Mouse (Mus musculus): ENCODE data around the gene Lin54. TPM values are rescaled to one million over a fixed set of nuclear protein-coding genes. Genes with fewer than 3 reads are reported as not detected.
"Not testable (repeated sequence)": the region's sequence is repeated elsewhere in the genome, so short reads cannot be mapped to it uniquely, and the experiment has no call there.

Gene Lin54
- polyA plus RNA-seq, 1 experiment from 2014 or later: 13.6 TPM

GRCm38 (mm10) chr5:100430076-100430390, 70.4 kb downstream of the Lin54 start:
- WGBS: 2% methylated on average over 11 of the region's 11 CpGs

GRCm38 (mm10) chr5:100429344-100430075, 70.9 kb downstream of the Lin54 start:
- H3K9ac ChIP-seq (ENCODE audit: low read length): peak overlapping the region; percentile 95
- peaks cover 18% of the 10 kb centered on the region for H3K36me3 ChIP-seq (ENCODE audit: control insufficient read depth, insufficient read depth, low read length)
- under 1% methylated on average over 53 of the region's 53 CpGs for WGBS
- peaks cover 30% of the 10 kb centered on the region for H3K4me1 ChIP-seq (replicated peaks; ENCODE audit: control insufficient read depth, insufficient read depth, low read length)
- no peaks in the 10 kb centered on the region for H3K9me3 ChIP-seq (ENCODE audit: control insufficient read depth, low read length)
- peak overlapping the region; percentile 85 for H3K4me3 ChIP-seq (ENCODE audit: low read length)
- no peaks in the 10 kb centered on the region for H3K27me3 ChIP-seq (ENCODE audit: control insufficient read depth, insufficient read depth, low read depth, low read length)
- H3K4me2 ChIP-seq (ENCODE audit: low read depth, low read length): peak overlapping the region; percentile 88
- H3K27ac ChIP-seq (ENCODE audit: low read length): peak overlapping the region; percentile 96
- peak; percentile 100 for ATAC-seq (ENCODE audit: low read depth)

More at GRCm38 (mm10) chr5:100430076-100430390, 70.4 kb downstream of the Lin54 start:
- Histone ChIP-seq H3K9ac (ENCODE audit: low read length) (peak overlapping the region; percentile 95), H3K4me3 (ENCODE audit: low read length) (peak overlapping the region; percentile 85), H3K4me2 (ENCODE audit: low read depth, low read length) (peak overlapping the region; percentile 88), H3K36me3 (ENCODE audit: control insufficient read depth, insufficient read depth, low read length) (peaks cover 16% of the 10 kb centered on the region), H3K4me1 (replicated peaks; ENCODE audit: control insufficient read depth, insufficient read depth, low read length) (peaks cover 26% of the 10 kb centered on the region), H3K27ac (ENCODE audit: low read length) (peak overlapping the region; percentile 88), H3K27me3 (ENCODE audit: control insufficient read depth, insufficient read depth, low read depth, low read length) (no peaks in the 10 kb centered on the region), H3K9me3 (ENCODE audit: control insufficient read depth, low read length) (no peaks in the 10 kb centered on the region)
- ATAC-seq (ENCODE audit: low read depth): peak; percentile 7; the same call in 1 of the 2 replicates

- H3K27me3 ChIP-seq (ENCODE audit: control insufficient read depth, insufficient read depth, low read depth, low read length): no peaks in the 10 kb centered on the region
- peak overlapping the region; percentile 66 for H3K4me2 ChIP-seq (ENCODE audit: low read depth, low read length)
- no peaks in the 10 kb centered on the region for H3K9me3 ChIP-seq (ENCODE audit: control insufficient read depth, low read length)
- H3K27ac ChIP-seq (ENCODE audit: low read length): peak overlapping the region; percentile 96
- peaks cover 22% of the 10 kb centered on the region for H3K36me3 ChIP-seq (ENCODE audit: control insufficient read depth, insufficient read depth, low read length)
- ATAC-seq (ENCODE audit: low read depth): peak; percentile 55
- WGBS: 0% methylated on average over 20 of the region's 20 CpGs
- H3K9ac ChIP-seq (ENCODE audit: low read length): peak overlapping the region; percentile 95
- H3K4me3 ChIP-seq (ENCODE audit: low read length): peak overlapping the region; percentile 85
- H3K4me1 ChIP-seq (replicated peaks; ENCODE audit: control insufficient read depth, insufficient read depth, low read length): peaks cover 35% of the 10 kb centered on the region
Observed at GRCm38 (mm10) chr5:100428734-100429343, 71.6 kb downstream of the Lin54 start.

- Histone ChIP-seq H3K9me3 (ENCODE audit: control insufficient read depth, low read length) (no peaks in the 10 kb centered on the region), H3K4me1 (replicated peaks; ENCODE audit: control insufficient read depth, insufficient read depth, low read length) (peaks cover 35% of the 10 kb centered on the region), H3K4me3 (ENCODE audit: low read length) (peak overlapping the region; percentile 85), H3K36me3 (ENCODE audit: control insufficient read depth, insufficient read depth, low read length) (peaks cover 23% of the 10 kb centered on the region), H3K27me3 (ENCODE audit: control insufficient read depth, insufficient read depth, low read depth, low read length) (no peaks in the 10 kb centered on the region), H3K27ac (ENCODE audit: low read length) (no peak overlapping the region), H3K4me2 (ENCODE audit: low read depth, low read length) (peak overlapping the region; percentile 66), H3K9ac (ENCODE audit: low read length) (peak overlapping the region; percentile 52)
- no peak for ATAC-seq (ENCODE audit: low read depth)
- WGBS: 1% methylated on average over 5 of the region's 5 CpGs
Observed at GRCm38 (mm10) chr5:100428031-100428733, 72.3 kb downstream of the Lin54 start.

GRCm38 (mm10) chr5:100427276-100427675, 73.2 kb downstream of the Lin54 start:
- H3K9me3 ChIP-seq (ENCODE audit: control insufficient read depth, low read length): no peaks in the 10 kb centered on the region
- ATAC-seq (ENCODE audit: low read depth): no peak
- peak overlapping the region; percentile 66 for H3K4me2 ChIP-seq (ENCODE audit: low read depth, low read length)
- peak overlapping the region; percentile 52 for H3K9ac ChIP-seq (ENCODE audit: low read length)
- H3K4me1 ChIP-seq (replicated peaks; ENCODE audit: control insufficient read depth, insufficient read depth, low read length): peaks cover 37% of the 10 kb centered on the region
- peak overlapping the region; percentile 85 for H3K4me3 ChIP-seq (ENCODE audit: low read length)
- H3K36me3 ChIP-seq (ENCODE audit: control insufficient read depth, insufficient read depth, low read length): peaks cover 31% of the 10 kb centered on the region
- H3K27ac ChIP-seq (ENCODE audit: low read length): no peak overlapping the region
- no peaks in the 10 kb centered on the region for H3K27me3 ChIP-seq (ENCODE audit: control insufficient read depth, insufficient read depth, low read depth, low read length)
- 28% methylated on average over 9 of the region's 9 CpGs for WGBS

- H3K9ac ChIP-seq (ENCODE audit: low read length); H3K4me3 ChIP-seq (ENCODE audit: low read length); H3K27ac ChIP-seq (ENCODE audit: low read length); ATAC-seq (ENCODE audit: low read depth); H3K4me2 ChIP-seq (ENCODE audit: low read depth, low read length); H3K27me3 ChIP-seq (ENCODE audit: control insufficient read depth, insufficient read depth, low read depth, low read length); H3K9me3 ChIP-seq (ENCODE audit: control insufficient read depth, low read length): not testable (repeated sequence)
- WGBS: 70% methylated on average over 2 of the region's 2 CpGs
- Histone ChIP-seq H3K36me3 (ENCODE audit: control insufficient read depth, insufficient read depth, low read length) (peaks cover 41% of the 10 kb centered on the region), H3K4me1 (replicated peaks; ENCODE audit: control insufficient read depth, insufficient read depth, low read length) (peaks cover 37% of the 10 kb centered on the region)
Observed at GRCm38 (mm10) chr5:100425823-100426222, 74.6 kb downstream of the Lin54 start.

GRCm38 (mm10) chr5:100424252-100424651, 76.2 kb downstream of the Lin54 start:
- H3K4me2 ChIP-seq (ENCODE audit: low read depth, low read length): peak overlapping the region; percentile 6
- peaks cover 54% of the 10 kb centered on the region for H3K36me3 ChIP-seq (ENCODE audit: control insufficient read depth, insufficient read depth, low read length)
- ATAC-seq (ENCODE audit: low read depth): no peak
- peaks cover 31% of the 10 kb centered on the region for H3K4me1 ChIP-seq (replicated peaks; ENCODE audit: control insufficient read depth, insufficient read depth, low read length)
- peak overlapping the region; percentile 21; the same call in 1 of the 2 replicates for H3K9ac ChIP-seq (ENCODE audit: low read length)
- WGBS: 62% methylated on average over 3 of the region's 3 CpGs
- H3K9me3 ChIP-seq (ENCODE audit: control insufficient read depth, low read length): no peaks in the 10 kb centered on the region
- H3K4me3 ChIP-seq (ENCODE audit: low read length): no peak overlapping the region
- no peaks in the 10 kb centered on the region for H3K27me3 ChIP-seq (ENCODE audit: control insufficient read depth, insufficient read depth, low read depth, low read length)
- H3K27ac ChIP-seq (ENCODE audit: low read length): no peak overlapping the region

- 60% methylated on average over 7 of the region's 7 CpGs for WGBS
- H3K9me3 ChIP-seq (ENCODE audit: control insufficient read depth, low read length): no peaks in the 10 kb centered on the region
- peaks cover 31% of the 10 kb centered on the region for H3K4me1 ChIP-seq (replicated peaks; ENCODE audit: control insufficient read depth, insufficient read depth, low read length)
- no peak overlapping the region for H3K4me3 ChIP-seq (ENCODE audit: low read length)
- no peak overlapping the region for H3K9ac ChIP-seq (ENCODE audit: low read length)
- H3K27me3 ChIP-seq (ENCODE audit: control insufficient read depth, insufficient read depth, low read depth, low read length): no peaks in the 10 kb centered on the region
- peaks cover 59% of the 10 kb centered on the region for H3K36me3 ChIP-seq (ENCODE audit: control insufficient read depth, insufficient read depth, low read length)
- no peak for ATAC-seq (ENCODE audit: low read depth)
- no peak overlapping the region for H3K27ac ChIP-seq (ENCODE audit: low read length)
- no peak overlapping the region; the same call in 1 of the 2 replicates for H3K4me2 ChIP-seq (ENCODE audit: low read depth, low read length)
Observed at GRCm38 (mm10) chr5:100423626-100424025, 76.8 kb downstream of the Lin54 start.

- no peak overlapping the region for H3K4me3 ChIP-seq (ENCODE audit: low read length)
- H3K36me3 ChIP-seq (ENCODE audit: control insufficient read depth, insufficient read depth, low read length): peaks cover 41% of the 10 kb centered on the region
- H3K4me1 ChIP-seq (replicated peaks; ENCODE audit: control insufficient read depth, insufficient read depth, low read length): peaks cover 12% of the 10 kb centered on the region
- WGBS: 49% methylated on average over 4 of the region's 4 CpGs
- ATAC-seq (ENCODE audit: low read depth): no peak
- H3K27me3 ChIP-seq (ENCODE audit: control insufficient read depth, insufficient read depth, low read depth, low read length): no peaks in the 10 kb centered on the region
- H3K27ac ChIP-seq (ENCODE audit: low read length): no peak overlapping the region
- H3K4me2 ChIP-seq (ENCODE audit: low read depth, low read length): no peak overlapping the region
- H3K9me3 ChIP-seq (ENCODE audit: control insufficient read depth, low read length): no peaks in the 10 kb centered on the region
- no peak overlapping the region for H3K9ac ChIP-seq (ENCODE audit: low read length)
Observed at GRCm38 (mm10) chr5:100418861-100419260, 81.6 kb downstream of the Lin54 start.
